Mouse (Mus musculus) forebrain, embryonic 14.5 days (tissue): ENCODE measurements around the gene Lekr1. TPM values are rescaled to one million over a fixed set of nuclear protein-coding genes. Genes with fewer than 3 reads are reported as not detected.

Experiments used
- ATAC-seq: fragments of 200-750 bp; cut with Nextera tagmentation; 2 replicates; pipeline ENCODE4 v1.8.0; 2017; ENCODE audit warnings: mild to moderate bottlenecking, moderate library complexity
- DNase-seq: peaks from one replicate; pipeline ENCODE4 v3.0.0-alpha.2; 2015; ENCODE audit warnings: low spot score
- H3K27ac ChIP-seq: fragments of 300-500 bp; sonication (generic); 2 replicates; pipeline ENCODE4 v1.5.1; 2014; ENCODE audit warnings: low read depth, mild to moderate bottlenecking, control low read depth, low read length, moderate library complexity
- H3K27me3 ChIP-seq: fragments of 300-500 bp; sonication (generic); replicated peaks from 2 replicates; pipeline ENCODE4 v1.6.1; 2014; ENCODE audit warnings: low read length, control low read depth, mixed read lengths; ENCODE audit not compliant: control insufficient read depth, insufficient read depth
- H3K36me3 ChIP-seq: fragments of 300-500 bp; sonication (generic); 2 replicates; pipeline ENCODE4 v1.6.1; 2014; ENCODE audit warnings: low read length, control low read depth; ENCODE audit not compliant: control insufficient read depth, insufficient read depth
- H3K4me1 ChIP-seq: fragments of 300-500 bp; sonication (generic); 2 replicates; pipeline ENCODE4 v1.6.1; 2014; ENCODE audit warnings: antibody characterized with exemption, low read length, control low read depth; ENCODE audit not compliant: control insufficient read depth, insufficient read depth
- H3K4me2 ChIP-seq: fragments of 300-500 bp; sonication (generic); 2 replicates; pipeline ENCODE4 v1.6.1; 2014; ENCODE audit warnings: mild to moderate bottlenecking, control low read depth, low read length
- H3K4me3 ChIP-seq: fragments of 300-500 bp; sonication (generic); 2 replicates; pipeline ENCODE4 v1.5.1; 2014; ENCODE audit warnings: low read depth, low read length, control low read depth
- H3K9ac ChIP-seq: fragments of 300-500 bp; sonication (generic); 2 replicates; pipeline ENCODE4 v1.6.1; 2014; ENCODE audit warnings: mild to moderate bottlenecking, low read length, control low read depth, moderate library complexity
- H3K9me3 ChIP-seq: fragments of 300-500 bp; sonication (generic); replicated peaks from 2 replicates; pipeline ENCODE4 v1.6.1; 2016; ENCODE audit warnings: low read length, control low read depth, mixed read lengths; ENCODE audit not compliant: control insufficient read depth
- WGBS: fragments of 180-500 bp; shearing (Covaris S2); extraction: QIAGEN DNeasy Blood & Tissue Kit; methylation state at CpG from one replicate; pipeline ENCODE4 v1.1.7; 2014; 5-methylcytosine and 5-hydroxymethylcytosine counted together
- polyA plus RNA-seq: library from polyadenylated mRNA; unstranded; fragments of >200 nt; fragmentation: Nextera tagmentation; extraction: Ambion mirVana; gene quantifications from 2 replicates; pipeline ENCODE4 v1.2.1, GENCODE M21; 2014

Gene Lekr1
- polyA plus RNA-seq, 1 experiment from 2014 or later: 5.5 TPM

GRCm38 (mm10) chr3:65648913-65649312 lies 17.1 kb upstream of the Lekr1 start:
- WGBS: 42% methylated on average over 1 of the region's 1 CpGs
- DNase-seq: no peak
- ATAC-seq: no peak

GRCm38 (mm10) chr3:65650156-65650815 lies 15.7 kb upstream of the Lekr1 start:
- Histone ChIP-seq H3K4me3 (no peak overlapping the region), H3K4me2 (no peak overlapping the region), H3K9ac (no peak overlapping the region), H3K27me3 (0 out of 2 replicates have a peak, but pooled peaks cover 3% of the 10 kb centered on the region), H3K4me1 (no peaks in the 10 kb centered on the region), H3K27ac (no peak overlapping the region), H3K36me3 (no peaks in the 10 kb centered on the region), H3K9me3 (no peaks in the 10 kb centered on the region)
- DNase-seq (no peak), ATAC-seq (no peak)
- WGBS: 60% methylated on average over 7 of the region's 7 CpGs

More at GRCm38 (mm10) chr3:65648913-65649312, 17.1 kb upstream of the Lekr1 start:
- no peaks in the 10 kb centered on the region for H3K4me1 ChIP-seq
- no peak overlapping the region for H3K4me3 ChIP-seq
- H3K27ac ChIP-seq: no peak overlapping the region
- H3K36me3 ChIP-seq: no peaks in the 10 kb centered on the region
- H3K9ac ChIP-seq: no peak overlapping the region
- no peaks in the 10 kb centered on the region for H3K9me3 ChIP-seq
- no peak overlapping the region for H3K4me2 ChIP-seq
- no peaks in the 10 kb centered on the region for H3K27me3 ChIP-seq

GRCm38 (mm10) chr3:65654541-65655206 lies 11.4 kb upstream of the Lekr1 start:
- H3K4me1 ChIP-seq: peaks cover 12% of the 10 kb centered on the region
- ATAC-seq (no peak), DNase-seq (no peak)
- no peak overlapping the region for H3K4me3 ChIP-seq
- H3K4me2 ChIP-seq: no peak overlapping the region
- 0 out of 2 replicates have a peak, but pooled peaks cover 3% of the 10 kb centered on the region for H3K27me3 ChIP-seq
- no peak overlapping the region for H3K27ac ChIP-seq
- WGBS: 83% methylated on average over 10 of the region's 10 CpGs
- H3K9me3 ChIP-seq: no peaks in the 10 kb centered on the region
- no peak overlapping the region for H3K9ac ChIP-seq
- H3K36me3 ChIP-seq: no peaks in the 10 kb centered on the region

- Histone ChIP-seq H3K4me1 (peaks cover 12% of the 10 kb centered on the region), H3K9ac (no peak overlapping the region), H3K4me3 (no peak overlapping the region), H3K27me3 (peaks cover 7% of the 10 kb centered on the region; the same call in 1 of the 2 replicates), H3K9me3 (no peaks in the 10 kb centered on the region), H3K4me2 (no peak overlapping the region), H3K36me3 (no peaks in the 10 kb centered on the region), H3K27ac (no peak overlapping the region)
- WGBS: 50% methylated on average over 7 of the region's 7 CpGs
- DNase-seq: no peak
- no peak for ATAC-seq
Measured at GRCm38 (mm10) chr3:65656451-65656850, 9.6 kb upstream of the Lekr1 start.

- no peak overlapping the region for H3K27ac ChIP-seq
- ATAC-seq (no peak), DNase-seq (peak; percentile 59)
- H3K36me3 ChIP-seq: no peaks in the 10 kb centered on the region
- H3K9me3 ChIP-seq: no peaks in the 10 kb centered on the region
- no peak overlapping the region for H3K9ac ChIP-seq
- peaks cover 7% of the 10 kb centered on the region; the same call in 1 of the 2 replicates for H3K27me3 ChIP-seq
- WGBS: 7% methylated on average over 12 of the region's 12 CpGs
- H3K4me2 ChIP-seq: peak overlapping the region; percentile 88; the same call in 1 of the 2 replicates
- H3K4me1 ChIP-seq: peaks cover 12% of the 10 kb centered on the region
- no peak overlapping the region for H3K4me3 ChIP-seq
Measured at GRCm38 (mm10) chr3:65656902-65657660, 8.9 kb upstream of the Lekr1 start.

GRCm38 (mm10) chr3:65658081-65658612 lies 7.9 kb upstream of the Lekr1 start:
- Histone ChIP-seq H3K4me2 (peak overlapping the region; percentile 88), H3K4me3 (peak overlapping the region; percentile 57), H3K36me3 (no peaks in the 10 kb centered on the region), H3K27me3 (peaks cover 7% of the 10 kb centered on the region; the same call in 1 of the 2 replicates), H3K9me3 (no peaks in the 10 kb centered on the region), H3K4me1 (peaks cover 12% of the 10 kb centered on the region), H3K27ac (no peak overlapping the region), H3K9ac (peak overlapping the region; percentile 76)
- WGBS: 1% methylated on average over 18 of the region's 18 CpGs
- peak; percentile 85 for DNase-seq
- peak; percentile 47 for ATAC-seq

- peak overlapping the region; percentile 57 for H3K4me3 ChIP-seq
- no peaks in the 10 kb centered on the region for H3K36me3 ChIP-seq
- peak; percentile 76 for ATAC-seq
- DNase-seq: peak; percentile 72
- peak overlapping the region; percentile 50 for H3K27ac ChIP-seq
- H3K27me3 ChIP-seq: peaks cover 7% of the 10 kb centered on the region; the same call in 1 of the 2 replicates
- peak overlapping the region; percentile 88 for H3K4me2 ChIP-seq
- H3K4me1 ChIP-seq: peaks cover 12% of the 10 kb centered on the region
- H3K9ac ChIP-seq: peak overlapping the region; percentile 76
- WGBS: under 1% methylated on average over 72 of the region's 72 CpGs
- H3K9me3 ChIP-seq: no peaks in the 10 kb centered on the region
Measured at GRCm38 (mm10) chr3:65658721-65659619, 7.1 kb upstream of the Lekr1 start.

- peak overlapping the region; percentile 88 for H3K4me2 ChIP-seq
- H3K4me3 ChIP-seq: peak overlapping the region; percentile 57
- H3K9me3 ChIP-seq: no peaks in the 10 kb centered on the region
- H3K27ac ChIP-seq: no peak overlapping the region
- peaks cover 12% of the 10 kb centered on the region for H3K4me1 ChIP-seq
- H3K9ac ChIP-seq: peak overlapping the region; percentile 76
- ATAC-seq (no peak; the same call in 1 of the 2 replicates), DNase-seq (peak; percentile 42)
- H3K36me3 ChIP-seq: no peaks in the 10 kb centered on the region
- H3K27me3 ChIP-seq: peaks cover 7% of the 10 kb centered on the region; the same call in 1 of the 2 replicates
- 1% methylated on average over 9 of the region's 9 CpGs for WGBS
Measured at GRCm38 (mm10) chr3:65659620-65659932, 6.5 kb upstream of the Lekr1 start.
